Mouse (Mus musculus): Measurements from ENCODE around the gene Kcnh3. TPM values are rescaled to one million over a fixed set of nuclear protein-coding genes. Genes with fewer than 3 reads are reported as not detected.
"Not testable (repeated sequence)": the region's sequence is repeated elsewhere in the genome, so short reads cannot be mapped to it uniquely, and the experiment has no call there.

Gene Kcnh3
- polyA plus RNA-seq, 2 experiments = 0.58 to 1.6 TPM

- Histone ChIP-seq H3K9me3 (ENCODE audit: control insufficient read depth, low read length) (no peaks in the 10 kb centered on the region), H3K4me2 (replicated peaks; ENCODE audit: low read depth, low read length, severe bottlenecking) (peak within 1 kb of the TSS; percentile 79), H3K4me3 (replicated peaks; ENCODE audit: low read length) (peak within 1 kb of the TSS; percentile 68), H3K4me1 (ENCODE audit: control insufficient read depth, insufficient read depth, low read length) (peaks cover 7% of the 10 kb centered on the region; the same call in 1 of the 2 replicates), H3K36me3 (ENCODE audit: control insufficient read depth, insufficient read depth, low read length) (peaks cover 30% of the 10 kb centered on the region), H3K9ac (ENCODE audit: low read depth, low read length, severe bottlenecking) (peak within 1 kb of the TSS; percentile 75), H3K27me3 (ENCODE audit: control insufficient read depth, insufficient read depth, low read length) (no peaks in the 10 kb centered on the region), H3K27ac (replicated peaks; ENCODE audit: low read depth, low read length) (peak within 1 kb of the TSS; percentile 95)
- under 1% methylated on average over 52 of the region's 52 CpGs for WGBS
- peak; percentile 96 for ATAC-seq (ENCODE audit: low FRiP score, low read depth)
- peak; percentile 100 for DNase-seq (ENCODE audit: low spot score)
- peak; percentile 64; the same call in 1 of the 2 replicates for TF ChIP-seq POLR2A (IDR thresholded peaks at IDR 0.05; ENCODE audit: borderline replicate concordance, extremely low read depth, insufficient read depth, insufficient read length)
Observed at GRCm38 (mm10) chr15:99251626-99252380, 27.1 kb downstream of the Kcnh3 start, which contains the start of gene Mcrs1. Mcrs1 (minus strand) TSS chr15:99251961.

DNA sequence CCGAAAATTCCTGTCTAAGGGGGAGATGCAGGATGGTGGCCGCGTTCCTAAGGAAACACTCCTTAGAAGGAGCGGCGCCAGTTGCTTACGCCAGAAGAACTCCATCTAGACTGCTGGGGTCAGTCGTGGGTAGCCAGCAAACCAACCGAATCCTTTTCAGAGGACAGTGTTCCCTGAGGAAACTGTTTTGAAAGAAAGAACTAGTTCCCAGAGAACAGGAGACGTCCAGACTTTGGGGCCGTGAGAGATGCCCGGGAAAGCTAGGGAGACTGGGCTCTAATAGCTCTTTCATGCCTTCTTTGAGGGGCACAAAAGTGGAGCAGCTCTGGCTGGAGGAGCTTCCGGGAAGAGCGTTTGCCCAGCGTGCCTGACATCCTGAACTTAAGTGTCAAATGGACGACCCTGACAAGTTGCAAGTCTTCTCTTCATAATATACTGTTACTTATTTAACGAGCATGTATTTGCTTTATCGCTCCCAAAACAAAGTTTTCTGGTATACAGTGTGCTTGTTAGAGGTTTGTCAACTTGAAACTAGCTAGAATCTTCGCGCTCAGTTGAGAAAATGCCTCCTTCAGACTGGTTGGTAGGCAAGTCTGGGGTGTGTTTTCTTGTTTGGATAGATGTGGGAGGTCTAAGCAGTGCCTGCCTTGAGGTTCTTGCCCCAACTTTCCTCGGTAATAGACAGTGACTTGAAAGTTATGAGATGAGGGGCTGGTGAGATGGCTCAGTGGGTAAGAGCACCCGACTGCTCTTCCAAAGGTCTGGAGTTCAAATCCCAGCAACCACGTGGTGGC, 27.9 kb downstream of the Kcnh3 start:
- Histone ChIP-seq H3K4me2 (replicated peaks; ENCODE audit: low read depth, low read length, severe bottlenecking) (peak overlapping the region; percentile 79), H3K9ac (ENCODE audit: low read depth, low read length, severe bottlenecking) (peak overlapping the region; percentile 75), H3K36me3 (ENCODE audit: control insufficient read depth, insufficient read depth, low read length) (peaks cover 23% of the 10 kb centered on the region), H3K4me1 (ENCODE audit: control insufficient read depth, insufficient read depth, low read length) (peaks cover 7% of the 10 kb centered on the region; the same call in 1 of the 2 replicates), H3K27ac (replicated peaks; ENCODE audit: low read depth, low read length) (peak overlapping the region; percentile 95), H3K9me3 (ENCODE audit: control insufficient read depth, low read length) (no peaks in the 10 kb centered on the region), H3K27me3 (ENCODE audit: control insufficient read depth, insufficient read depth, low read length) (no peaks in the 10 kb centered on the region), H3K4me3 (replicated peaks; ENCODE audit: low read length) (peak overlapping the region; percentile 68)
- peak; percentile 79 for DNase-seq (ENCODE audit: low spot score)
- 4% methylated on average over 22 of the region's 22 CpGs for WGBS
- TF ChIP-seq POLR2A (IDR thresholded peaks at IDR 0.05; ENCODE audit: borderline replicate concordance, extremely low read depth, insufficient read depth, insufficient read length) = no peak
- peak; percentile 51 for ATAC-seq (ENCODE audit: low FRiP score, low read depth)

DNA sequence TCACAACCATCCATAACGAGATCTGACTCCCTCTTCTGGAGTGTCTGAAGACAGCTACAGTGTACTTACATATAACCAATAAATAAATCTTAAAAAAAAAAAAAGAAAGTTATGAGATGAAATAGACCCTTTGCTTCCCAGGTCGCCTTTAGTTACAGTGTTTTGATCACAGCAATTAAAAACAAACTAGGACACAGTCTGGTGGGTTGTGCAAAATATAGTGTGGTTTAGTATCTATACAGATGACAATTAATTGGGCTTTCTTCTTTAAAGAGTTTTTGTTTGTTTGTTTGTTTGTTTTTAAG, 28.5 kb downstream of the Kcnh3 start:
- not testable (repeated sequence) for H3K27me3 ChIP-seq (ENCODE audit: control insufficient read depth, insufficient read depth, low read length); H3K4me3 ChIP-seq (replicated peaks; ENCODE audit: low read length); H3K4me1 ChIP-seq (ENCODE audit: control insufficient read depth, insufficient read depth, low read length); DNase-seq (ENCODE audit: low spot score); ATAC-seq (ENCODE audit: low FRiP score, low read depth); H3K9me3 ChIP-seq (ENCODE audit: control insufficient read depth, low read length); H3K9ac ChIP-seq (ENCODE audit: low read depth, low read length, severe bottlenecking)
- Histone ChIP-seq H3K4me2 (replicated peaks; ENCODE audit: low read depth, low read length, severe bottlenecking) (peak overlapping the region; percentile 79), H3K27ac (replicated peaks; ENCODE audit: low read depth, low read length) (peak overlapping the region; percentile 95; the same call in 1 of the 2 replicates), H3K36me3 (ENCODE audit: control insufficient read depth, insufficient read depth, low read length) (peaks cover 17% of the 10 kb centered on the region)
- WGBS = 39% methylated on average over 2 of the region's 2 CpGs

DNA sequence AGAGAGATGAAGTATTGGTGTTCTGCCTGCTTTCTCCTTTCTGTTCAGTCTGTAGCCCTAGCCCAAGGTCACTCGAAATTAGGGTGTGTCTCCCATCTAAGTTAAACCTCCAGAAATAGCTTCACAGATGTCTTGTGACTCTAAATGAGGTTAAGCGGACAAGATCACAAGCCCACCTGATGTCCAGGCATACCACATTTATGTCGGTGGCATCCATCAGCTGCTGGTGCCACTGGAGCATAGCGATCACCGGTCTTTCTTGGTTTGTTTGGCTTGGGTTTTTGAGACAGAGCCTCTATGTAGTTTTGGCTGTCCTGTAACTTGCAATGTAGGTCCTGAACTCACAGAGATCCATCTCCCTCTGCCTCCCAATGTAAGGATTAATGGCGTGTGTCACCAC, 29.1 kb downstream of the Kcnh3 start:
- Histone ChIP-seq H3K4me2 (replicated peaks; ENCODE audit: low read depth, low read length, severe bottlenecking) (no peak overlapping the region), H3K27me3 (ENCODE audit: control insufficient read depth, insufficient read depth, low read length) (no peaks in the 10 kb centered on the region), H3K9me3 (ENCODE audit: control insufficient read depth, low read length) (no peaks in the 10 kb centered on the region), H3K4me1 (ENCODE audit: control insufficient read depth, insufficient read depth, low read length) (peaks cover 7% of the 10 kb centered on the region; the same call in 1 of the 2 replicates), H3K4me3 (replicated peaks; ENCODE audit: low read length) (no peak overlapping the region), H3K27ac (replicated peaks; ENCODE audit: low read depth, low read length) (no peak overlapping the region), H3K9ac (ENCODE audit: low read depth, low read length, severe bottlenecking) (no peak overlapping the region), H3K36me3 (ENCODE audit: control insufficient read depth, insufficient read depth, low read length) (peaks cover 14% of the 10 kb centered on the region)
- DNase-seq (ENCODE audit: low spot score) (no peak), ATAC-seq (ENCODE audit: low FRiP score, low read depth) (no peak)
- WGBS = 98% methylated on average over 6 of the region's 6 CpGs
- no peak for TF ChIP-seq POLR2A (IDR thresholded peaks at IDR 0.05; ENCODE audit: borderline replicate concordance, extremely low read depth, insufficient read depth, insufficient read length)

DNA sequence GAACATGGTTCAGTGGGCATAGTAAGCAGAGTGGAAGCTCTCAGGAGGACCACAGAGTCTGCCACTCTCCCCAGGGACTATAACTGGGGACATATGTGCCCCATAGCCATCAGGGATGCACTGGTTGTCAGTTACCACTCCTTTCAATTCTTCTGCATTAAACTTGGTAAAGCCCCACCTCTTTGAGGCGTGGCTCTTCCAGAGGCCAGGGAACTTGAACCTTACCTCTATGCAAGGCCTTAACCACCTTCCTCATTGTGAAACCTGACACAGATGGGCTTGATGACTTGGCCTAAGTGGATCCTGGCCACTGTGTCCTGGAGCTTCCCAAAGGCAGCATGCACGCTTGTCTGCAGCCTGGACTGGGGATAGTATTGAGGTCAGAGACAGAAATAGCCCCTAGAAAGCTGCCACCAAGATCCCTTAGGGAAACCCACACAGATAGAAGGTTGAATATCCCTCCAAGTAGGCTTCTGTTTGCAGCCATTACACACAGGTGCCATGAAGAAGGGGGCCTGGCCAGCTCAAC, 29.9 kb downstream of the Kcnh3 start:
- Histone ChIP-seq H3K4me1 (ENCODE audit: control insufficient read depth, insufficient read depth, low read length) (peaks cover 7% of the 10 kb centered on the region; the same call in 1 of the 2 replicates), H3K4me2 (replicated peaks; ENCODE audit: low read depth, low read length, severe bottlenecking) (no peak overlapping the region), H3K4me3 (replicated peaks; ENCODE audit: low read length) (no peak overlapping the region), H3K27me3 (ENCODE audit: control insufficient read depth, insufficient read depth, low read length) (no peaks in the 10 kb centered on the region), H3K27ac (replicated peaks; ENCODE audit: low read depth, low read length) (no peak overlapping the region), H3K9me3 (ENCODE audit: control insufficient read depth, low read length) (no peaks in the 10 kb centered on the region), H3K9ac (ENCODE audit: low read depth, low read length, severe bottlenecking) (no peak overlapping the region), H3K36me3 (ENCODE audit: control insufficient read depth, insufficient read depth, low read length) (peaks cover 6% of the 10 kb centered on the region; the same call in 1 of the 2 replicates)
- WGBS = 82% methylated on average over 2 of the region's 2 CpGs
- TF ChIP-seq POLR2A (IDR thresholded peaks at IDR 0.05; ENCODE audit: borderline replicate concordance, extremely low read depth, insufficient read depth, insufficient read length) = no peak
- ATAC-seq (ENCODE audit: low FRiP score, low read depth) (no peak), DNase-seq (ENCODE audit: low spot score) (no peak)
